Mouse (Mus musculus): ENCODE data around the gene Atad1. TPM values are rescaled to one million over a fixed set of nuclear protein-coding genes. Genes with fewer than 3 reads are reported as not detected.

Gene Atad1
- polyA plus RNA-seq, 1 experiment: not detected

- no peak overlapping the region for H3K4me3 ChIP-seq (ENCODE audit: insufficient read depth, low read depth, low read length)
- no peak overlapping the region for H3K27ac ChIP-seq (ENCODE audit: insufficient read depth, low read depth, low read length)
- TF ChIP-seq POLR2A (IDR thresholded peaks at IDR 0.05; ENCODE audit: insufficient read depth, low read depth, low read length): no peak
- no peak for TF ChIP-seq CTCF (IDR thresholded peaks at IDR 0.05; ENCODE audit: insufficient read depth, low read depth, low read length)
- H3K4me1 ChIP-seq (ENCODE audit: control insufficient read depth, insufficient read depth, low read length): peaks cover 9% of the 10 kb centered on the region; the same call in 1 of the 2 replicates
- WGBS: 97% methylated on average over 3 of the region's 3 CpGs
Observed at GRCm38 (mm10) chr19:32643642-32644041, 95.9 kb downstream of the Atad1 start.

- Histone ChIP-seq H3K4me3 (ENCODE audit: insufficient read depth, low read depth, low read length) (no peak overlapping the region), H3K27ac (ENCODE audit: insufficient read depth, low read depth, low read length) (no peak overlapping the region), H3K4me1 (ENCODE audit: control insufficient read depth, insufficient read depth, low read length) (0 out of 2 replicates have a peak, but pooled peaks cover under 1% of the 10 kb centered on the region)
- WGBS: 50% methylated on average over 8 of the region's 8 CpGs
- no peak for TF ChIP-seq CTCF (IDR thresholded peaks at IDR 0.05; ENCODE audit: insufficient read depth, low read depth, low read length)
- TF ChIP-seq POLR2A (IDR thresholded peaks at IDR 0.05; ENCODE audit: insufficient read depth, low read depth, low read length): no peak
Observed at GRCm38 (mm10) chr19:32641995-32642394, 97.6 kb downstream of the Atad1 start.

DNA sequence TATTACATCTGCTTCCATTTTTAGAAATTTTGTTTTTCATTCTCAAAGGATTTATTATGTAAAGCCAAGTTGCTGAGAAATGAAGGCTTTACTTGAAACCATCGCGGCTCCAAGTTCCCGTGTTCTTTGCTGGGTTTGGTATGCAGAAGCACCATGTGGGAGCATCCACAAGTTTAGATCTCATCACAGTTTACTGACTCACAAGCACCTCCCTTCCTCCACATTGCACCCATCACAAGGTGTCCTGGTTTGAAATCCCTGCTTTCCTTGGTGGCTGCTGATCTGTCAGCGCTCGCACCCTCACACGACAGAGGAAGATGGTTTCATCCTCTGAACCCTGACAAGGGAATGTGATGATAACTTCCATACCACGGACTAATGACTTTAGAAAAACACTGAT is 98.1 kb downstream of the Atad1 start:
- H3K27ac ChIP-seq (ENCODE audit: insufficient read depth, low read depth, low read length): no peak overlapping the region

DNA sequence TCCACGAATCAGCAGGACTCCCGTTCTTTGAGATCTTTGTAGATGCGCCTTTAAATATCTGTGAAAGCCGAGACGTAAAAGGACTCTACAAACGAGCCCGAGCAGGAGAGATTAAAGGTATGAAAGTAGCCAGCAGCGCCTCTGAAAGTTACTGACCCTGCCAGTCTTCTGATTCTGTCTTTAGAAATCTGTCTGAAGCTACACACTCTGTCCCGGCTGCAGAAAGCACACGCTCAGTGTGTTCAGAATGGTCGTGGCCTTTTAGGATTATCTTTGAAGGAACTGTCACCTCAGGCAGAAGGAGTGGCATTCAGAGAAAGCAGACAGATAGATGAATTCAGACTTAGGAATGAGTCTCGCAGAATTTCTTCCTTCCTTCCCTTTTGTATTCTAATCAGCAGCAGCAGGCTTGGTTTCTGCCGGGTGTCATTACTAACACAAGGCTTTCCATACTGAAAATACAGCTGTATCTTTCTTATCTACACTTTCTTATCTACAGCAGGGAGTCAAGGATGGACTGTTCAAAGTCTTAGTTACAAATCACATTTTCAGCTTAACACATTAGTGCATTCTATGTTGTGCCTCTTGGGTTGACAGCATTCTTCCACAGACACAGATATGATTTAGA is 101.2 kb downstream of the Atad1 start:
- WGBS: 68% methylated on average over 13 of the region's 13 CpGs
- TF ChIP-seq POLR2A (IDR thresholded peaks at IDR 0.05; ENCODE audit: insufficient read depth, low read depth, low read length): no peak
- TF ChIP-seq CTCF (IDR thresholded peaks at IDR 0.05; ENCODE audit: insufficient read depth, low read depth, low read length): no peak
- no peaks in the 10 kb centered on the region for H3K4me1 ChIP-seq (ENCODE audit: control insufficient read depth, insufficient read depth, low read length)
- no peak overlapping the region for H3K27ac ChIP-seq (ENCODE audit: insufficient read depth, low read depth, low read length)
- no peak overlapping the region for H3K4me3 ChIP-seq (ENCODE audit: insufficient read depth, low read depth, low read length)

More for the DNA sequence above, 98.1 kb downstream of the Atad1 start:
- WGBS: 78% methylated on average over 7 of the region's 7 CpGs
- no peak for TF ChIP-seq CTCF (IDR thresholded peaks at IDR 0.05; ENCODE audit: insufficient read depth, low read depth, low read length)
- TF ChIP-seq POLR2A (IDR thresholded peaks at IDR 0.05; ENCODE audit: insufficient read depth, low read depth, low read length): no peak
- Histone ChIP-seq H3K4me3 (ENCODE audit: insufficient read depth, low read depth, low read length) (no peak overlapping the region), H3K4me1 (ENCODE audit: control insufficient read depth, insufficient read depth, low read length) (no peaks in the 10 kb centered on the region)

DNA sequence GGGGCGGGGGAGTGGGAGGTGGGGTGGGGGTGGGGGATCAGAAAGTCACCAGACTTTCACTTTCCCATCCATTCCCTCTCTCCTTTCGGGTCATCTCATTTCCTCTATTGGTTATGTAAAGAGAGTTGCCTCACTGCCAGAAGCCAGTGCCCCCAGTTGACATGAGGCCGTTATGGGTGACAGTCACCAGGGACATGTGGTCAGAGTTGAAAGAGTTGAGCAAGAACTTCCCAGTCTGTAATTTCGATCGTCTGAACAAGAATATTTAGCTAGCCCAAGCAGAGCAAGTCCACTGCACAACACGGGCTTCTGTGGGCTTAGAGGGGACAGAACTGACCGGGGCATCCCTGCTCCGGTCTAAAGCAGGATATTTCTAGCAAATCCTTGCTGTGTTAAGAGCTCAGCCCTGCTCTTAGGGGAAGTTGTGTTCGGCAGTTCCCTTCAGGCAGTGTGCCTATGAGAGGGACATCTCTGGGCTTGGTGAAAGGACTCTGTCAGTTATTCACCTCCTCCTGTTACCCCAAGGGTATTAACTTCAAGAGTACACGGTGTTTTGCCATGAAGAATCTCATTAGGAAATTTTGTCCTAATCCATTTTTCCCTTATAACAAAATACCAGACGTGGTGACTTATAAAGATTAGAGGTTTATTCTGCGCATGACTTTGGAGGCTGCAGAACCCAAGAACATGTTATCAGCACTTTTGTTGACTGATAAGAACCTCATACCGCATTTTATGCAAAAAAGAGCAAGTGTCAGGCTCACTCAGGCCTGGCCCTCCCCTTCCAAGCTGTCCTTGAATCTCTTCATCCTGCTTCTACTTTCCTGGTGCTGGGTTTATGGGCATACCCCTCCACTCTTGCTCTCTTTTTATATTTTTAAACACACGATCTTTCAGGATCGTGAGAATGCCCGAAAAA is 102.0 kb downstream of the Atad1 start:
- 83% methylated on average over 16 of the region's 16 CpGs for WGBS
- TF ChIP-seq CTCF (IDR thresholded peaks at IDR 0.05; ENCODE audit: insufficient read depth, low read depth, low read length): no peak
- no peak for TF ChIP-seq POLR2A (IDR thresholded peaks at IDR 0.05; ENCODE audit: insufficient read depth, low read depth, low read length)

DNA sequence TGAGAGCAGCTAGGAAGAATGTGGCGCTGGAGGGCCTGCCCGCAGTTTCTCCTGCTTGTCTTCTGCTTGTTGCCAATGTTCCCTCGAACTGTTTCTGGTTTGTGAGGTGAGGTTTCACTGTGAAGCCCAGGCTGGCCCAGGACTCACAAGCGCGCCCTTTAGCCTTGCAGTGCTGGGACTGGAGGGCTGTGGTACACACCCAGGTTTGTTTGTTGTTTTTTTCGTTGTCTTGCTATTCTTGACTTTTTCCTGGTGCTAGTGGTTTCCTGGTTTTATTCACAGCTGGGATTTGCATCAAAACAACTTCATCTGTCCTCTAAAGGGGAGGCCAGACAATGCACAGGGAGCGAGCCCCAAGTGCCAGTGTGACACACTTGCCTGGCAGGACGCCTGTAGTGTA is 104.7 kb downstream of the Atad1 start:
- Histone ChIP-seq H3K27ac (ENCODE audit: insufficient read depth, low read depth, low read length) (no peak overlapping the region), H3K4me1 (ENCODE audit: control insufficient read depth, insufficient read depth, low read length) (no peaks in the 10 kb centered on the region), H3K4me3 (ENCODE audit: insufficient read depth, low read depth, low read length) (no peak overlapping the region)
- TF ChIP-seq CTCF (IDR thresholded peaks at IDR 0.05; ENCODE audit: insufficient read depth, low read depth, low read length): no peak
- TF ChIP-seq POLR2A (IDR thresholded peaks at IDR 0.05; ENCODE audit: insufficient read depth, low read depth, low read length): no peak
- 78% methylated on average over 8 of the region's 8 CpGs for WGBS

More for the DNA sequence above, 102.0 kb downstream of the Atad1 start:
- no peaks in the 10 kb centered on the region for H3K4me1 ChIP-seq (ENCODE audit: control insufficient read depth, insufficient read depth, low read length)
- H3K4me3 ChIP-seq (ENCODE audit: insufficient read depth, low read depth, low read length): no peak overlapping the region
- H3K27ac ChIP-seq (ENCODE audit: insufficient read depth, low read depth, low read length): no peak overlapping the region

DNA sequence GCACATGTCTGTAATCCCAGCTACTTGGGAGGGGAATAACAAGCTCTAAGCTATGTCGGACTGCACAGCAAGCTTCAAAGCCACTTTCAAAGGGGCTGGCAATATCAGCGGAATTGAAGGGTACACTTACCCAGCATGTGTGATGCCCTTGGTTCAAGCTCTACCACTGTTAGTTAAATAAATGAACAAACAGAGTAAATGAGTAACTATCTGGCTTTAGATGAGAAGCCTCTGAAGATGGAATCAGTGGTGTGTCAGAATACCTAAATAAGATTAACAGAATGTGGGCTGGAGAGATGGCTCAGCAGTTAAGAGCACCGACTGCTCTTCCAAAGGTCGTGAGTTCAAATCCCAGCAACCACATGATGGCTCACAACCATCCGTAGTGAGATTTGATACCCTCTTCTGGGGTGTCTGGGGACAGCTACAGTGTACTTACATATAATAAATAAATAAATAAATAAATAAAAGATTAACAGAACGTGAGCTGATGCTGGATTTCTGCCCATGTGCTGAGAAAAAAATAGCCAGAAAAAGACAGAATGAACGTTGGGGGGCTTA is 110.9 kb downstream of the Atad1 start:
- no peaks in the 10 kb centered on the region; the same call in 1 of the 2 replicates for H3K4me1 ChIP-seq (ENCODE audit: control insufficient read depth, insufficient read depth, low read length)
- no peak for TF ChIP-seq POLR2A (IDR thresholded peaks at IDR 0.05; ENCODE audit: insufficient read depth, low read depth, low read length)
- no peak for TF ChIP-seq CTCF (IDR thresholded peaks at IDR 0.05; ENCODE audit: insufficient read depth, low read depth, low read length)
- no peak overlapping the region for H3K4me3 ChIP-seq (ENCODE audit: insufficient read depth, low read depth, low read length)
- no peak overlapping the region for H3K27ac ChIP-seq (ENCODE audit: insufficient read depth, low read depth, low read length)
- 86% methylated on average over 7 of the region's 7 CpGs for WGBS

DNA sequence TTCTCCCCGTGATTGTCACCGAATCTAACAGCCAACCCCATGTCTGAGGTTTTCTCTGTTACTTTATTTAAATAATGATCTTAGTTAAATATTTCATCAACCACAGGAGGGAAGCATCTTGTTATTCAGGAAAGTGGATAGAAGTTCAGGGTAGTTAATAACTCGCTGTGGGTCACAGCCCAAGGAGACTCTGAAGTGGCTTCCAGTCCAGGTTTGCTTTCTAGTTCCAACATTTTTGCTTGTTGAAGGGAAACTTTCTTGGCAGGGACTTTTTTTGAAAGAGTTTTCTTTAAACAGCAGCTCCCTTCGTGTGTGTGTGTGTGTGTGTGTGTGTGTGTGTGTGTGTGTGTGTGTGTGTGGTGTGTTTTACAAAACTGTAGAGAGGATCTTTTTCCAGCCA is 112.0 kb downstream of the Atad1 start:
- WGBS: 70% methylated on average over 4 of the region's 4 CpGs
- H3K4me1 ChIP-seq (ENCODE audit: control insufficient read depth, insufficient read depth, low read length): no peaks in the 10 kb centered on the region; the same call in 1 of the 2 replicates
- no peak for TF ChIP-seq CTCF (IDR thresholded peaks at IDR 0.05; ENCODE audit: insufficient read depth, low read depth, low read length)
- TF ChIP-seq POLR2A (IDR thresholded peaks at IDR 0.05; ENCODE audit: insufficient read depth, low read depth, low read length): no peak

More for the DNA sequence above, 112.0 kb downstream of the Atad1 start:
- Histone ChIP-seq H3K27ac (ENCODE audit: insufficient read depth, low read depth, low read length) (no peak overlapping the region), H3K4me3 (ENCODE audit: insufficient read depth, low read depth, low read length) (no peak overlapping the region)
